Mouse (Mus musculus) granulocyte monocyte progenitor cell, adult 5-6 weeks (primary cell): ENCODE results near the gene 1700067K01Rik. TPM values are rescaled to one million over a fixed set of nuclear protein-coding genes. Genes with fewer than 3 reads are reported as not detected.

Experiments used
- ATAC-seq: replicated peaks from 2 replicates; pipeline ENCODE4 v1.8.0; 2016; ENCODE audit warnings: mild to moderate bottlenecking, moderate TSS enrichment, inconsistent platforms; ENCODE audit not compliant: poor library complexity, severe bottlenecking
- total RNA-seq, 2 experiments: library from RNA; stranded (forward) in 1 of 2; stranded (reverse) in 1 of 2; fragments of 200-712, 200-1000 nt in 1 of 2; fragments of >200 nt in 1 of 2; fragmentation: Nextera tagmentation in 1 of 2; gene quantifications; 2 replicates each; pipeline ENCODE4 v1.2.3; 2014 to 2017

Gene 1700067K01Rik
- total RNA-seq, 2 experiments from 2014 or later, result not detected

GRCm38 (mm10) chr8:84009876-84010275 lies 8.6 kb downstream of the 1700067K01Rik start:
- peak; percentile 61 for ATAC-seq

- peak; percentile 57 for ATAC-seq
These were observed 9.6 kb downstream of the 1700067K01Rik start for GRCm38 (mm10) chr8:84010625-84011611.

GRCm38 (mm10) chr8:84011705-84012498 lies 10.6 kb downstream of the 1700067K01Rik start, which contains the start of gene 2210011C24Rik:
Gene 2210011C24Rik, minus strand, starts transcription at chr8:84012171.
- ATAC-seq, result peak; percentile 31

GRCm38 (mm10) chr8:84012499-84013165 lies 11.3 kb downstream of the 1700067K01Rik start:
- peak; percentile 34 for ATAC-seq

- ATAC-seq, result no peak
These were observed 14.5 kb downstream of the 1700067K01Rik start for GRCm38 (mm10) chr8:84015833-84016232.

- no peak for ATAC-seq
These were observed 18.4 kb downstream of the 1700067K01Rik start for GRCm38 (mm10) chr8:84019738-84020137.

GRCm38 (mm10) chr8:84021096-84021495 lies 19.8 kb downstream of the 1700067K01Rik start, which contains the start of gene Palm3:
Gene Palm3, plus strand, starts transcription at chr8:84021471.
- no peak for ATAC-seq

GRCm38 (mm10) chr8:84021569-84021968 lies 20.3 kb downstream of the 1700067K01Rik start:
- ATAC-seq, result no peak

- no peak for ATAC-seq
These were observed 21.8 kb downstream of the 1700067K01Rik start for GRCm38 (mm10) chr8:84023085-84023484.

GRCm38 (mm10) chr8:84023631-84024030 lies 22.3 kb downstream of the 1700067K01Rik start:
- ATAC-seq, result no peak

GRCm38 (mm10) chr8:84024171-84024570 lies 22.9 kb downstream of the 1700067K01Rik start:
- 0 out of 2 replicates have a peak, but pooled peaks have one; percentile 32 for ATAC-seq

GRCm38 (mm10) chr8:84025863-84026262 lies 24.6 kb downstream of the 1700067K01Rik start:
- ATAC-seq, result peak; percentile 78

- ATAC-seq, result peak; percentile 64
These were observed 26.1 kb downstream of the 1700067K01Rik start for GRCm38 (mm10) chr8:84027449-84027848.

GRCm38 (mm10) chr8:84029272-84029671 lies 28.0 kb downstream of the 1700067K01Rik start:
- ATAC-seq, result no peak

- ATAC-seq, result no peak
These were observed 31.5 kb downstream of the 1700067K01Rik start for GRCm38 (mm10) chr8:84032777-84033176.

- ATAC-seq, result no peak
These were observed 36.7 kb downstream of the 1700067K01Rik start for GRCm38 (mm10) chr8:84038015-84038414.

- peak; percentile 52 for ATAC-seq
These were observed 37.7 kb downstream of the 1700067K01Rik start for GRCm38 (mm10) chr8:84039050-84039449.

- ATAC-seq, result peak; percentile 79
These were observed 41.0 kb downstream of the 1700067K01Rik start, which contains the start of gene Il27ra for GRCm38 (mm10) chr8:84042066-84042947. Gene Il27ra, minus strand, starts transcription at chr8:84042589.

GRCm38 (mm10) chr8:84042948-84043342 lies 41.6 kb downstream of the 1700067K01Rik start:
- ATAC-seq, result 0 out of 2 replicates have a peak, but pooled peaks have one; percentile 20
